Mouse (Mus musculus): ENCODE results near the gene 1110051M20Rik.

- TF ChIP-seq POLR2A (IDR thresholded peaks at IDR 0.05; ENCODE audit: insufficient read depth, low read depth, low read length) (no peak), CTCF (IDR thresholded peaks at IDR 0.05) (peak; percentile 38)
Measured at GRCm38 (mm10) chr2:91458673-91459391, 14.3 kb upstream of the 1110051M20Rik start.

Data from heart, adult 2 months (tissue).